ENCODE assay signal across 7 mouse cellular contexts in genomic region chr4:38785016-38785415, GRCm38 (mm10).
"Had no signal": no experiment of that assay in that cellular context is flagged by ENCODE, and none has a peak within 500 bp of the region (broad histone marks: within the 10 kb centered on the region; RNA-seq: fewer than 3 reads in every experiment).

No protein-coding gene starts in this region.

- DNase-seq: kidney, adult 8-10 months; kidney, postnatal 25 days; lung, postnatal 36 days; right cerebral cortex, adult 18-20 months; spleen, adult 18-20 months; thymus, adult 2 months; thymus, postnatal 25 days had no signal
